Mouse (Mus musculus) olfactory bulb, adult 2 months (tissue): Measurements from ENCODE around the gene Scfd2.

Experiments
- CTCF ChIP-seq: fragments of 200-500 bp; IDR thresholded peaks from 2 replicates; pipeline ENCODE4 v1.5.1; 2012; ENCODE audit warnings: low read depth, mild to moderate bottlenecking, low read length, moderate library complexity; ENCODE audit not compliant: insufficient read depth
- POLR2A ChIP-seq: fragments of 200-500 bp; IDR thresholded peaks from 2 replicates; pipeline ENCODE4 v1.6.1; 2012; ENCODE audit warnings: mild to moderate bottlenecking, low read depth, low read length, moderate library complexity; ENCODE audit not compliant: insufficient read depth

- TF ChIP-seq CTCF (no peak), POLR2A (no peak)
Measured at GRCm38 (mm10) chr5:74311200-74311825, 220.2 kb downstream of the Scfd2 start.
